Mouse (Mus musculus): ENCODE results near the gene Zbtb42.

The Zbtb42 gene

DNA sequence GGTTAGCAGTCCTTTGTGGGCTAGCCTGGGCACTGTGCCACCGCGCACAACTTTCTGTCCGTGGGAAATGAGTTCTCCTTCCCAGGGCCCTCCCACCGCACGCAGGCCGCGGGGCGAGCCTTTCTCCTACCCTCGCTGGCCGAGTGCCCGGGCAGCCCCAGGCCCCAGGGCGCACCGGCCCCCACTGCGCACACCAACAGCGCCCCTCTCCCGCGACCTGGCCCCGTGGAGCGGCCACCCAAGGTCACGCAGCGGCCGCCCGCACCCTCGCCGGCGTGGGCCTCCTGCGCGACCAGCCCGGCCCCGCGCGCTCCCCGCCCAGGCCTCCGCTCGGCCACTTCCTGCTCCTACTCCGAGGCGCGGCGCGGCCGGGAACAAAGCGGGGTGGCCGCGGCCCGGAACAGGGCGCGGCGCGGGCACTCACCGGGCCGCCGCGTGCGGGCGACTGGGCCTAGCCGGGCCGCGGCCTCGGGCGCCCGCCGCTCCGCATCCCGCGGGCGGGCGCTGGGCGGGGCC, 5.0 kb upstream of the Zbtb42 start:
- peaks cover 65% of the 10 kb centered on the region for H3K4me1 ChIP-seq (replicated peaks; ENCODE audit: low read depth, low read length)
- 0 out of 2 replicates have a peak, but pooled peaks cover under 1% of the 10 kb centered on the region for H3K9me3 ChIP-seq (ENCODE audit: low read length)
- no peak for TF ChIP-seq POU5F1 (IDR thresholded peaks at IDR 0.05; ENCODE audit: borderline replicate concordance, low read length)
- no peak for TF ChIP-seq NANOG (IDR thresholded peaks at IDR 0.05; ENCODE audit: borderline replicate concordance, low read length)
- no peak for TF ChIP-seq CTCF (conservative IDR thresholded peaks at IDR 0.05; ENCODE audit: low read length)
- H3K4me3 ChIP-seq (replicated peaks; ENCODE audit: low read length), result peak overlapping the region; percentile 83
- H3K27me3 ChIP-seq (ENCODE audit: insufficient read depth, low read length), result peaks cover 40% of the 10 kb centered on the region
- peaks cover 27% of the 10 kb centered on the region for H3K36me3 ChIP-seq (ENCODE audit: insufficient read depth, low read length)

DNA sequence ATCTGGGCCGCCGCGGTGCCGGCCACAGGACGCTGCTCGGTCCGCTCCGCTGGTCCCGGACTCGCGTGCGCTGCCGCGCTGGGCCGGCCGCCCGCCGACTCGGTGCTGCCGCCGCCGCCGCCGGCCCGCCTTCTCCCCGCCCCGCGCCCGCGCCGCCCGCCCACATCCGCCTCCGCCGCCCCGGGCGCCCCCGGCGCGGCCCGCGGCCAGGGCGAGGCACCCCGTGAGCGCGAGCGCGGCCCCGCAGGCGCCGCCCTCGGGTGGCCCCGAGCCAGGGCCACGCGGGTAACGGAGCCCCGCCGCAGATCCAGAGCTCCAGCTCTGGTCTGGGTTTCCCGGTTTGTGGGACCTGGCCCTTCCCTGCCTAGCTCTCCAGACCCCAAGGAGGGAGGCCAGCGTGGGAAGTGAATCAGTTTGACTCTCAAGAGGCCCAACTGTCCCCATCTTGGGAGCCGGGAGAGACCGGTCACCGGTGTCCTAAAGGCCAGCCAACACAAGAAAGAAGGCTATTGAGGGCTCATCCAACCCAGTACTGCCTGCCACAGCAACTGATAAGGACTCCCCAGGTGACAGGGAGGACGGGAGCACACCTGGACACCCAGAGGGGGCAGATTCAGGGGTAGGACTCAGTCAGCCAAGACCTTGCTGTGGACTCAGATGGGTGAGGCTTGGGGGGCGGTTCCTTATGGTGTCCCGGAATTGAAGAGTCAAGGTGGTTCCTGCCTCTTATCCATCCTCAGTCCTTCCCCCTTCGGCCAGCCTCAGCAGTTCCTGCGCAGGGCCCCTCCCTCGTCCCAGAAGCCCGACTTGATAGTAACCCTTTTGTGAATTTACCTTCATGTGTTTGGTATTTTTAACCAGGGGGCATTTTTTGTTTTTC, 4.3 kb upstream of the Zbtb42 start, which contains the start of gene Akt1:
TSS of gene Akt1 (minus strand) at position 753 of the 880 bp plus-strand sequence.
- Histone ChIP-seq H3K4me3 (replicated peaks; ENCODE audit: low read length) (peak within 1 kb of the TSS; percentile 83), H3K27me3 (ENCODE audit: insufficient read depth, low read length) (peaks cover 44% of the 10 kb centered on the region), H3K9me3 (ENCODE audit: low read length) (no peaks in the 10 kb centered on the region), H3K36me3 (ENCODE audit: insufficient read depth, low read length) (peaks cover 19% of the 10 kb centered on the region), H3K4me1 (replicated peaks; ENCODE audit: low read depth, low read length) (peaks cover 65% of the 10 kb centered on the region)
- no peak for TF ChIP-seq POU5F1 (IDR thresholded peaks at IDR 0.05; ENCODE audit: borderline replicate concordance, low read length)
- no peak for TF ChIP-seq CTCF (conservative IDR thresholded peaks at IDR 0.05; ENCODE audit: low read length)
- no peak for TF ChIP-seq NANOG (IDR thresholded peaks at IDR 0.05; ENCODE audit: borderline replicate concordance, low read length)

DNA sequence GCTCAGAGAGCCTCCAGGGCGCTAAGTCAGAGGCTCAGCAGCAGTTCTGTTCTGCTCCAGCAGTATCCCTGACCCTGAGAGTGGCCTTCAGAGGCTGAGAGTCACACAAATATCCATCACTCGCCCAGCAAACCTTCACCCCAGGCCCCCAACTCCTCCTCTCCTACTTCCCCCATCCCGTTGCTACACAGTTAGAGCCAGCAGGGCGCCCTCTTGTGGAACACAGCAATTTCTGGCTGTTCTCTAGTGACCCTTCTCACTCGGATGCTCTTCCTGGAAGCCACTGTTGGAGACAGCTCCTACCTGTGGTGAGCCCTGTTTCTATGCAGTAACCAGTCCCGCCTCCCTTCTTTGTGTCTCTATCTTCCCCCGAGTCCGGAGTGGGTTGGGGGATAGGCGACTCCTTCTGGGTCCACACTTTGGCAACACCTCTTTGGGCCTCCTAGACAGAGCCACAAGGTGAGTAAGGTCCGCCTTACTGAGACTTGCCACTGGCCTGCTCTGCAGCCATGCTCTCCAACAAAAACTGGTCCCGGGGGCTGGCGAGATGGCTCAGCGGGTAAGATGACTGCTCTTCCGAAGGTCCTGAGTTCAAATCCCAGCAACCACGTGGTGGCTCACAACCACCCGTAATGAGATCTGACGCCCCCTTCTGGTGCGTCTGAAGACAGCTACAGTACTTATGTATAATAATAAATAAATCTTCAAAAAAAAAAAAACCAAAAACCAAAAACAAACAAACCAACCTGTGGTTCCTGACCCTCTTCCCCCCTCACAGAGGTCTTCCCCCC, 3.2 kb upstream of the Zbtb42 start:
- no peaks in the 10 kb centered on the region for H3K9me3 ChIP-seq (ENCODE audit: low read length)
- TF ChIP-seq CTCF (conservative IDR thresholded peaks at IDR 0.05; ENCODE audit: low read length), result peak; percentile 70
- no peak for TF ChIP-seq NANOG (IDR thresholded peaks at IDR 0.05; ENCODE audit: borderline replicate concordance, low read length)
- H3K36me3 ChIP-seq (ENCODE audit: insufficient read depth, low read length), result peaks cover 9% of the 10 kb centered on the region
- peaks cover 72% of the 10 kb centered on the region for H3K4me1 ChIP-seq (replicated peaks; ENCODE audit: low read depth, low read length)
- H3K4me3 ChIP-seq (replicated peaks; ENCODE audit: low read length), result peak overlapping the region; percentile 83
- H3K27me3 ChIP-seq (ENCODE audit: insufficient read depth, low read length), result peaks cover 55% of the 10 kb centered on the region

DNA sequence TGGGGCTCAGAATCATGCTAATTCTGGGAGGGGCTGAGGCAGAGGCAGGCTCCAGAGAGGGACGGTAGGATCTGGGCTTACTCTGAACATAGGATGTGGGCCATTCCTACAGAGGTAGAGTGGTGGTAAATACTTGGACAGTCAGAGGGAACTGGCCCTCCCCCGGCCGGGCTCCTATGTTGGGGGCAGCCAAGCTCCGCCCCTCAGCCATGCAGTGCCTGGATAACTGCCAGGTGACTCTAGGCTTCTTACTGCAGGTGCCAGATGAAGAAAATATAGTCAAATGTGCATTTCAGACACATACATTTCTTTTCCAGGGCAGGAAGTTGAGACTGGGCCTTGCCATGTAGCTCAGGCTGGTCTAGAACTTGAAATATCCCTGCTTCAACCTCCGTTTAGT, 1.6 kb upstream of the Zbtb42 start:
- TF ChIP-seq NANOG (IDR thresholded peaks at IDR 0.05; ENCODE audit: borderline replicate concordance, low read length), result no peak
- peaks cover 70% of the 10 kb centered on the region for H3K27me3 ChIP-seq (ENCODE audit: insufficient read depth, low read length)
- H3K4me3 ChIP-seq (replicated peaks; ENCODE audit: low read length), result 0 out of 2 replicates have a peak overlapping the region, but pooled peaks have one; percentile 4
- peaks cover 61% of the 10 kb centered on the region for H3K4me1 ChIP-seq (replicated peaks; ENCODE audit: low read depth, low read length)
- no peaks in the 10 kb centered on the region for H3K36me3 ChIP-seq (ENCODE audit: insufficient read depth, low read length)
- H3K9me3 ChIP-seq (ENCODE audit: low read length), result no peaks in the 10 kb centered on the region

DNA sequence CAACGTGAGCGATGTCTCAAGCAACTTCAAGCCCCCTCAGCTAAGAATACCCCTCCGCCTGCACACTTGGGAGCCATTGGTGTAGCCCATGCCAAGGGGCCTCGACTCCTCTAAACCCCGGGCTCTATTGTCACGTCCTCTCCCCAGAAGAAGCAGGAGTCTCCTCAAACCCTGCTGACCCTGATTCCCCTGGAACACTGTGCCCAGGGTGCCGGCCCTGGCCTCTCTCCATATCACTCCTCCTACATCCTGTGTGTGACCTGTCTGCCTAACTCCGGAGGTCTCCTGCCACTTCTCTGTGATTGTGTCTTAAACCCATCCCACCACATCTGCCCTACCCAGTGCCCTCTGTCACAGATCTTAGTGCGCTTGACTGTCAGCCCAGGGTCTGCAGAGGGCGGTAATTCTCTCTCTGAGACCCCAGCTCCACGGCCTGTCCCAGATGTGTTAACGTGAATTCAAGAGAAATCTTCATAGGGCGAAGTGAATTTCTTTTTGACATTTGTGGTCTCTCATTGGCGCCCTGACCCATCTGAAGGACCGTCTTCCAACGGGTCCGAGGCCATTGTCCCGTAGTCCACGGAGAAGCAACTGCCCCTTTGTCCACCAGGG, 579 bp upstream of the Zbtb42 start:
- H3K4me3 ChIP-seq (replicated peaks; ENCODE audit: low read length), result peak overlapping the region; percentile 84
- H3K27me3 ChIP-seq (ENCODE audit: insufficient read depth, low read length), result peaks cover 80% of the 10 kb centered on the region
- H3K4me1 ChIP-seq (replicated peaks; ENCODE audit: low read depth, low read length), result peaks cover 54% of the 10 kb centered on the region
- H3K36me3 ChIP-seq (ENCODE audit: insufficient read depth, low read length), result no peaks in the 10 kb centered on the region
- TF ChIP-seq NANOG (IDR thresholded peaks at IDR 0.05; ENCODE audit: borderline replicate concordance, low read length), result no peak
- TF ChIP-seq POU5F1 (IDR thresholded peaks at IDR 0.05; ENCODE audit: borderline replicate concordance, low read length), result no peak
- no peak for TF ChIP-seq CTCF (conservative IDR thresholded peaks at IDR 0.05; ENCODE audit: low read length)
- H3K9me3 ChIP-seq (ENCODE audit: low read length), result no peaks in the 10 kb centered on the region

DNA sequence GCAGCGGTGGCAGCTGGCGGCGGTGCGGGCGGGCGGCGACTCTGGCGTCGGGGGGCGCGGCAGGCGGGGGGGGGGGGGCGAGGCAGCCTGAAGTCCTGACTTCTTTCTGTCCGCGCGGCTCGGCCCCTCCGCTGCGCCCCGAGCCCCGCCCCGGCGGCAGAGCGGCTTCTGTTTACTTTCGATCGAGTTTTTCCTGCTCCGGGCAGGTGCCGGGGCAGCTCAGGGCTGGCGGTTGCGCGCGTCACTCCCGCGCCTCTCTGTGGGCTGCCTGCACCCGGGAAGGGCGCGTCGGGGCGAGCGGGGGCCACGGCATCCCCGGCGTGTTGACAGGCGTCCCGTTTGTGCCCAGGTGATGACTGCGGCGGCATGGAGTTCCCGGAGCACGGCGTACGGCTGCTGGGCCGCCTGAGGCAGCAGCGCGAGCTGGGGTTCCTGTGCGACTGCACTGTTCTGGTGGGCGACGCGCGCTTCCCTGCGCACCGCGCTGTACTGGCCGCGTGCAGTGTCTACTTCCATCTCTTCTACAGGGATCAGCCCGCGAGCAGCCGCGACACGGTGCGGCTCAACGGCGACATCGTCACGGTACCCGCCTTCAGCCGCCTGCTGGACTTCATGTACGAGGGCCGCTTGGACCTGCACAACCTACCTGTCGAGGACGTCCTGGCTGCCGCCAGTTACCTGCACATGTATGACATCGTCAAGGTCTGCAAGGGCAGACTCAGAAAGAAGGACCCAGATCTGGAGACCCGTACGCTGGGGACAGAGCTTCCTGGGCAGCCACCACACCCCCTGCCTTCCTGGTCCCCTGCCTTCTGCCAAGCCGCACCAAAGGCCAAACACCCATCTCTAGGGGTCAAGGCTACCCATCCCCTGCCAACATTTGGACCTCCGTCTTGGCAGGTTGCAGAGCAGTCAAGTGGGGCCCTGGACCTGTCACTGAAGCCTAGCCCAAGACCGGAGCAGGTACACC, 684 bp downstream of the Zbtb42 start:
- Histone ChIP-seq H3K36me3 (ENCODE audit: insufficient read depth, low read length) (no peaks in the 10 kb centered on the region), H3K27me3 (ENCODE audit: insufficient read depth, low read length) (peaks cover 89% of the 10 kb centered on the region), H3K4me3 (replicated peaks; ENCODE audit: low read length) (peak overlapping the region; percentile 84), H3K4me1 (replicated peaks; ENCODE audit: low read depth, low read length) (peaks cover 59% of the 10 kb centered on the region), H3K9me3 (ENCODE audit: low read length) (no peaks in the 10 kb centered on the region)
- TF ChIP-seq NANOG (IDR thresholded peaks at IDR 0.05; ENCODE audit: borderline replicate concordance, low read length) (no peak), POU5F1 (IDR thresholded peaks at IDR 0.05; ENCODE audit: borderline replicate concordance, low read length) (no peak), CTCF (conservative IDR thresholded peaks at IDR 0.05; ENCODE audit: low read length) (no peak)

DNA sequence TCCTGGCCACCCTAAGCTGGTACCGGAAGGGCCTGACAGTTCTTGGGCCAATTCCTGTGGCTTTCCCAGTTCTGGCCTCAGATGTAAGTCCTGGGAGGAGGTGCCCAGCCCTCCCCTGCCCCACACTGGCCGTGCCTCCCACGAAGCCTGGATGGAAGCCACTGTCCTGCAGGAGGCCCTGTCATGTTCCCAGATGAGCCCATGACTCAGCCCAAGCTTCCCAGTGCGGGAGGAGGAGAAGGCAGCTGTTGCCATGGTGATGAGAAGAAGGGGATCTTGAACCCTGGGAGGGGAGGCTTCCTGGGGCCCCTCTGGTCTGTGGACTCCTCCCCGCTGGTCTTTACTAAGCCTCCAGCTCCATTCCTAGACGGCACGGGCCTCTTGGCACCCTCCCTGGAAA, 4.7 kb downstream of the Zbtb42 start:
- Histone ChIP-seq H3K4me1 (replicated peaks; ENCODE audit: low read depth, low read length) (peaks cover 31% of the 10 kb centered on the region), H3K9me3 (ENCODE audit: low read length) (peaks cover 3% of the 10 kb centered on the region; the same call in 1 of the 2 replicates), H3K27me3 (ENCODE audit: insufficient read depth, low read length) (peaks cover 91% of the 10 kb centered on the region), H3K36me3 (ENCODE audit: insufficient read depth, low read length) (no peaks in the 10 kb centered on the region), H3K4me3 (replicated peaks; ENCODE audit: low read length) (no peak overlapping the region)
- TF ChIP-seq CTCF (conservative IDR thresholded peaks at IDR 0.05; ENCODE audit: low read length), result no peak
- TF ChIP-seq NANOG (IDR thresholded peaks at IDR 0.05; ENCODE audit: borderline replicate concordance, low read length), result no peak
- TF ChIP-seq POU5F1 (IDR thresholded peaks at IDR 0.05; ENCODE audit: borderline replicate concordance, low read length), result no peak

All from E14TG2a.4 (cell line).